Mouse (Mus musculus) brain, embryonic 14.5 days (tissue): ENCODE results near the gene Cadm4.

Source experiments
- CTCF ChIP-seq: fragments of 200-500 bp; IDR thresholded peaks from 2 replicates; pipeline ENCODE4 v1.5.1; 2012; ENCODE audit warnings: inconsistent platforms, mild to moderate bottlenecking, moderate library complexity, borderline replicate concordance; ENCODE audit not compliant: insufficient read depth, insufficient read length; ENCODE audit errors: extremely low read depth
- POLR2A ChIP-seq: fragments of 200-500 bp; IDR thresholded peaks from 2 replicates; pipeline ENCODE4 v1.6.1; 2012; ENCODE audit warnings: mild to moderate bottlenecking, inconsistent platforms, borderline replicate concordance; ENCODE audit not compliant: poor library complexity, insufficient read depth, insufficient read length, severe bottlenecking; ENCODE audit errors: extremely low read depth

DNA sequence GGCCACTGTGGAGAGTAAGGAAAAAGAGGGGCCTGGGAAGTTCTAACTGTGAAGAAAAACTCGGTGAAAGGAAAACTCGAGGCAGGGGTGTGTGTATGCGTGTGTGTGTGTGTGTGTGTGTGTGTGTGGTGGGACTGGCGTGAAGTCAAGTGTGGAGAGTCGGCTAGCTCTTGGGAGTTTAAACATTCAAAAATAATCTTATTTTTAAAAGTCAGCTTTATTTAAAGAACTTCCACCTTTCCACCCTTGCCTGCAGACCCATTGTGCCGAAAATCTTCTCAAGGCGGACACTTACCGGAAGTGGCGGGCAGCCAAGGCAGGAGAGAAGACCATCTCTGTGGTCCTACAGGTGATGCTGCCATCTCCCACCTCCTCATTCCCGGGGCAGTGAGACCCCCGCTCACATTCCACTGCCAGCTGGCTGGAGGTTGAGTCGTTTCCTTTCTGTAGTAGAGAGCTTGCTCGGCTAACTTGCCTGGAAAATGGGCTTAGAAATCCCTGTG lies 65.8 kb downstream of the Cadm4 start:
- TF ChIP-seq CTCF (no peak), POLR2A (no peak)
